Mouse (Mus musculus) adrenal gland, adult 8-10 months (tissue): ENCODE results near the gene Taf12. TPM values are rescaled to one million over a fixed set of nuclear protein-coding genes. Genes with fewer than 3 reads are reported as not detected.

Source experiments
- DNase-seq: peaks from one replicate; pipeline ENCODE4 v3.0.0; 2022
- total RNA-seq, 4 experiments: library from RNA; stranded (reverse); gene quantifications; 2 replicates each; pipeline ENCODE4 v1.2.4; 2022

The Taf12 gene
- 10 to 100 TPM; 25.6 to 33.0 (median 29.5) TPM for total RNA-seq

DNA sequence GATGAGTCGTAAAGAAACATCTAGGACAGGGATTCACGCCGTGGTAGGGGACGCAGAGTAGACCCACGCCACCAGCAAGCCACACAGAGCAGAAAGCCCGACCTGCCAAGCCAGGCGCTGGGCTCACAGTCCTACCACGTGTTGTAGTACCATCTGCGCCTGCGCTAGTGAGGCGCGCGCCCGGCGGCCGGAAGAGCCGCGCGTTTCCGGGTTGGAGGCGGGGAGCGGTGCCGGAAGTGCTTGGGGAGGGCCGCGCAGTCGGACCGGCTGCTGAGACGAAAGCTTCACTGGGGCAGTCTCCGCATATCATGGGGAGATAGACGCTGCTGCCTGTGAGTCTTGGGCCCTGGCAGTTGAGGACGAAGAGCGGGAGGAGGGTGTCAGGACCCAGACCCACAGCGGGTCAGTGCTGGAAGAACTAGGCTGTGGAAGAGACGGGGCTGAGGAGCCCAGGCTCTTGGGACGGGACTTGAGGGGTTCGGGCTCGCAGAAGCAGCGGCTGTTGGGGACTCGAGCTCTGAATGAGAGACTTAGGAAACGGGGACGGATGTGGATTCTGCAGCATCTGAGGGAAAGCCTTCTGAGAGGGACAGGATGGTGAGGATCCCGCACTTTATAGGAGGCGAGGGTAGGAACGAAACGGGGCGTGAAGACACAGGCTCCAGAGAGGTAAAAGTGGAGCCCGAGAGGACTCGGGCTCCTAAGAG is at the start of gene Taf12:
TSS of gene Taf12 (plus strand) at position 220 of the 707 bp plus-strand sequence.
- peak; percentile 88 for DNase-seq

DNA sequence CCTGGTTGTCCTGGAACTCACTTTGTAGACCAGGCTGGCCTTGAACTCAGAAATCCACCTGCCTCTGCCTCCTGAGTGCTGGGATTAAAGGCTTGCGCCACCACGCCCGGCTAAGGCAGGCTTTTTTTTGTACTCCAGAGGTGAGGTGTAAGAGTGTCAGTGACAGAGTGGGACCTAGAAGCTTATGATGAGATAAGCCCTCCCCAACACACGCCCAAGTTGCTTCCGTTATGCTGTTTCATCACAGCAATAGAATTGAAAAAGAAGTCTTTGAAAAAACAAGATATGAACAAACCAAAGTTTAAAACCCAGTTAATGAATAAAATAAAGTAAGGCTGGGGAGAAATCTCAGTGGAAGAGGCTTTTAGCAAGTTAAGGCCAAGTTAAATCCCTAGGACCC is 43.8 kb upstream of the Taf12 start:
- no peak for DNase-seq

DNA sequence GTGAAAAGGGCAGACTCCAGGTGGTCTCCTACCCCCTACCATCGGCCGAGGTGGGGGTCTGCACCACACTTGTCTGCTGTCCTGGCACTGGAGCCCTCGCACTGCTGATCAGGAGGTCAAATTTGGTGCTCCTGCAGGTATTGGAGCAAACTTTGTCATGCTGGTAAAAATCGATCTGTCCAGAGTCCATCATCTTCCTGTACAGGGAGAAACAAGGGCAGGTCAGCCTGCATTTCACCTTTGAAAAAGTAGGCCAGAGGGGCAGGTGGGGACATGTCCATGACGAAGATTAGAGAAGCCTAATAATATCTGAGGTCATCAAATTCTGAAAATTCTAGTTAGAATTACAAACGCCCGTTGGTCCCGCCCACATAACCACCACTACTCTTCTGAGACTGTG is 39.5 kb upstream of the Taf12 start:
- no peak for DNase-seq

DNA sequence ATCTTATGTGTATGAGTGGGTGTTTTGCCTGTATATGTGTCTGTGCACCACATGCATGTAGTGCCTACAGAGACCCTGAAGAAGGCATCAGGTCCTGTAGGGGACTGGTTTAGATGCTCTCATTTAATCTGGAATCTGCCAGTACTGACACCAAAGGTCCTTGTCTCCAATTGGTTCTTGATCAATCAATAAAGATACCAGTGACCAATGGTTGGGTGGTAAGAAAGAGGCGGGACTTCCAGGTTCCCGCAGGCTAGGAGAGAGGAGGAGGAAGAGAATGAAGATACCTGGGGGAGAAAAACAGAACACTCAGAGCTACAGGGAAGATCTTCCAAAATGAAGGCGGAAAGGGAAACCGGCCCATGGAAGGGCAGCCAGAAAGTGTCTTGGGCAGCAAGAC is 35.8 kb upstream of the Taf12 start:
- DNase-seq = no peak

DNA sequence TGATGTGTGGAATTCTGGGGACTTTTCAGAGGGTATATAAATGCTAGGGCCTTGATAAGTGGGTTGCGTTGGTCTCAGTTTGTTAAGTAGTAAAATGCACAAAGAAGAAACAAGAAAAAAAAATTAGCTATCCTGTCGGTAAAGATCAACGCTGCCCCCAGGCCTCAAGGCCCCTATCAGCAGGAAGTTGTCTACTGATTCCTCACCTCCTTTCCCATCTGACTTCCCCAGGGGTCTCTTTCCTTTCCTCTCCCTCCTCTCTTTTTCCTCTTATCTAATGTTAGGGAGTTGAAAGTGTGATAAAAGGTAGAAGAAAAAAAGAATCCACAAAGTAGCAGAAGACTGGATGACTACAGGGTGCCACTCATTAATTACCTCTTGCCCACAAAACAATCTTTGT is 33.8 kb upstream of the Taf12 start:
- no peak for DNase-seq

DNA sequence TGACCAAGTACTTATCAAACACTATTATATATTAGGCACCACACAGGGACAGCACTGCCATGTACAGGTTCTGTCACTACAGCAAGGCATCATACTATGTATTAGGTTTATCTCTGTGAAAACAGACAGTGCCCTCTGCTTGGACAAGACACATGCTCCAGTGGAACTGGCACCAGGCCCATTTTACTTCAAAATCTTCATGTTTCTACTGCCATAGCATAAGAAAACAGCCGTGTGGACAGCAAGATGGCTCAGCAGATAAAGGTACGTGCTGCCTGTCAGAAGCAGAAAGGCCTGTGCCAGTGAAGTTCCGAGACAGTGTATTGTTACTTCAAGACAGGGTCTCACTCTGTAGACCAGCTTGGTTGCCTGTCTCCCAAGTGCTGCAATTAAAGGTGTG is 33.0 kb upstream of the Taf12 start:
- DNase-seq = no peak

DNA sequence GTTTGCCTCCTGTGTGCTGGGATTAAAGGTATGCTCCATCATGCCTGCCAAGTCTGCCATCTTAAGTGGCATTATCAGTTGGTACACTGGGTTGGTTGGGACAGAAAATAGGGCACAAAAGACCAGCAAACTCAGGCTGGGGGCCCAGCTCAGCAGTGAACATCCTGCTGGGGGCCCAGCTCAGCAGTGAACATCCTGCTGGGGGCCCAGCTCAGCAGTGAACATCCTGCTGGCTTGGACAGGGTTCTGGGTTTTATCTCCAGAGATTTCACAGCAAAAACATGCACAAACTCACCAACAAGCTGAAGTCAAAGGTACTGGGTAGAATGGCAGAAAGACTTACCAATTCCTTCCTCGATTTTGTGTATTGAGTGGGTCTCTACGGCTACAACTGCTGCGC is 28.5 kb upstream of the Taf12 start:
- no peak for DNase-seq

DNA sequence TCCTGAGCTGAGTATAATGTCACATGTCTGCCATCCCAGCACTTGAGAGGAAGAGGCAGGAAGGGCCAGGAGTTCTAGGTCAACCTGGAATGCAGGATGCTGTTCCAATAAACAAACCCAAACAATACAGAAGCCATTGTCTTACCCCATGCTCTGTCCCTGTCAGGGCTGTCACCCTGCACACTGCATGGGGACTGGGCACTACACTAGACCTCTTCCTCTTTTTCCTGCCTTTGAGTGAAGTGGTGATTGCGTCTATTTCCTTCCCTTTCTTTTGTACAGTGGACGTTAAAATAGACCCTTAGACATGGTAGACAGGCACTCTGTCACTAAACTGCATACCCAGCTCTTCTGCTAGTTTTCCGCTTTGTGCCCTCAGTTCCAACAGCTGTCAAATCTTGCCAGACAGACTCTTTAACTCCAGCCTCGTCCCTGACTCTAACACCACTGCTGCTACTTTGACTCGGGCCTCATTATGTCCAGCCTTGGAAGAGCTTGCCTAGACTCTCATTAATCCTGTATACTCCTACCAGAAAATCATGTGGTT is 26.7 kb upstream of the Taf12 start:
- no peak for DNase-seq

DNA sequence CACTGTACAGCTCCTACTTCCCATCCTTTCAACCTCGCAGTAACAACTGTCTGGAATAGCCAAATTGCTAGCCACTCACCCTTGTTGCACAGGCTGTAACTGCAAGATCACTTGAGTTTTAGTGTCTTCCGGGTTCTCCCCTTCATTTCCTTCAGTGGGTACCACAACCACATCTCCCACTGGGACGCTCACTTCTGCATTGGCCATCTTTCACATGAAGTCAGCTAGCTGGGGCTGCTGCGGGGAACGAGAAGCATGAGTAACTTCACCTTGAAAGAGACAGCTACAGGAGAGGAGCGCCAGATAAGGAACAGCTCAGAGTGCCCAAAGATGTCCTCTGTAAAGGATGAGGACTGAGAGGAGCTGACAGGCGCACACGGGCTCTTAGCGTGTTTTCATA is 22.6 kb upstream of the Taf12 start:
- no peak for DNase-seq

DNA sequence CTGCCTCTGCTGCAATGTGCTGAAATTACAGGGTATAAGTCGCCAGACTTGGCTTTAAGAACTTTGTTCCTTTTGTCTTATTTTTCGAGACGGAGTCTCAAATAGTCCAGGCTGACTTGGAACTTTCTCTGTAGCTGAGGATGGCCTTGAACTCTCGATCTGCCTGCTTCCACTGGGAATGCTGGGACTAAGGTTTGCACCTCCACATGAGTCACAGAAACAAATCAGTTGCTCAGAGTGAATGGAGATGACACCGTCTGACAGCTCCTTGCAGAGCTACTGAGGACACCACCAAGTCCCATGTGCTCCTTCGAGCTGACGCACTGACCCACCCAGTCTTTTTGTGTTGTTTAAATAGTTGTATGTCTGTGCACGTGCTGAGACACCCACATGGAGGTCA is 21.0 kb upstream of the Taf12 start:
- no peak for DNase-seq

DNA sequence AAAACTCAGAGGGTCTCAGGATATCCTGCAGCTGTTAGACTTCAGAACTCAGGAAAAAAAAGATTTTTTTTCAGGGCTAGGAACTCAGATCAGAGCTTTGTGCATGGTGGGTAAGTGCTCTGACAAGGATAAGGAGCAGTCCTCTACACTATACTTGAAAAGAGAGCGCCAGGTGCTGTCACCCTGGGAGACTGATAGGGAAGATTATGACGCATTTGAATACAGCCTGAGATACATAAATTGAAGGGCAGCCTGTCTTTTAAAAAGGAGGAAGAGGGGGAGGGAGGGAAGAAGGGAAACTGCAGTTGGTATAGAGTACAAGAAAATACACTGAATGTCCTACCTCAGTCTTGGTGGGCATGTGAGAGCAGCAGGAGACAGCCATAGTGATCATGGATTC is 20.6 kb upstream of the Taf12 start:
- DNase-seq = no peak

DNA sequence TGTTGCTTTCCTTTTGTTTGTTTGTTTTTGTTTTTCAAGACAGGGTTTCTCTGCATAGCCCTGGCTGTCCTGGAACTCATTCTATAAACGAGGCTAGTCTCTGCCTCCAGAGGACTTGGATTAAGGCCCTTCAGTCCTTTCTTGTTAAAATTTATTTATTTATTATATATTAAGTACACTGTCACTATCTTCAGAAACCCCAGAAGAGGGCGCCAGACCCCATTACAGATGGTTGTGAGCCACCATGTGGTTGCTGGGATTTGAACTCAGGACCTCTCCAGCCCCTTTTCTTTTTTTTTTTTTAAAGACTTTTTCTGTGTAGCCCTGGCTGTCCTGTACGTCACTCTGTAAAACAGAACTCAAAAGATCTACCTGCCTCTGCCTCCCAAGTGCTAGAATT is 19.2 kb upstream of the Taf12 start:
- no peak for DNase-seq

DNA sequence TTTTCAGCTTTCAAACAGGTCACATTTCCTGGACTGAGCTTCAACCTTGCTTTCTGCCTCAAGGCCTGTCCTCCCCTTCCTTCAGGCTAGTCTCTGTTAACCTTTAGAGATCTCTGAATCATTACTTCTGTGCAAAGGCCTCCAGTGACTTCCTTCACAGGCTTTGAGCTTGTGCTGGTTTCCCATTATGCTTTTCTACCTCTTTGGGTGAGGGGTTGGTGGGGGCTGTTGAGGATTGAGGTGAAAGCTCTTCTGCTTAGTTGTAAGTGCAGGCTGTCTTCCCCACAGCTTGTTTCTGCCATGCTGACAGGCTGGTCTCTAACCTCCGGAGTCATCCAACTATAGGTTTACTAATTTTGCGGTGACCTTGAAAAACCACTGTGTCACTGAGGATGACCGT is 17.8 kb upstream of the Taf12 start:
- DNase-seq = no peak

DNA sequence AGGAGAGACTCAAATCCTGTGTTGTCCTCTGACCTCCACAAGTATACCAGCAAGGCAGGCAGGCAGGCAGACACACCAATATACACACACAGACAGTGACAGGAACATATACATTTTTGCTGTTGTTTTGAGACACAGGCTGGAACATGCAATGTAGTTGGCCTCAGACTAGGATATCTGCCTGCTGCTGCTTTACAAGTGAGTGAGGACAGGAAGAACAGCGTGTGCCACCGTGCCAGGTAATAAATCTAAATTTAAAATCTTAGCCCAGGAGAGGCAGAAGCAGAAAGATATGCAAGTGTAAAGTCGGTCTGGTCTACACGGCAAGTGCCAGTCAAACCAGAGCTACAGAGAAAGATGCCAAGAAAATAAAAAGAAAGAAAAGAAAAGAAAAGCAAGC is 14.9 kb upstream of the Taf12 start:
- no peak for DNase-seq

DNA sequence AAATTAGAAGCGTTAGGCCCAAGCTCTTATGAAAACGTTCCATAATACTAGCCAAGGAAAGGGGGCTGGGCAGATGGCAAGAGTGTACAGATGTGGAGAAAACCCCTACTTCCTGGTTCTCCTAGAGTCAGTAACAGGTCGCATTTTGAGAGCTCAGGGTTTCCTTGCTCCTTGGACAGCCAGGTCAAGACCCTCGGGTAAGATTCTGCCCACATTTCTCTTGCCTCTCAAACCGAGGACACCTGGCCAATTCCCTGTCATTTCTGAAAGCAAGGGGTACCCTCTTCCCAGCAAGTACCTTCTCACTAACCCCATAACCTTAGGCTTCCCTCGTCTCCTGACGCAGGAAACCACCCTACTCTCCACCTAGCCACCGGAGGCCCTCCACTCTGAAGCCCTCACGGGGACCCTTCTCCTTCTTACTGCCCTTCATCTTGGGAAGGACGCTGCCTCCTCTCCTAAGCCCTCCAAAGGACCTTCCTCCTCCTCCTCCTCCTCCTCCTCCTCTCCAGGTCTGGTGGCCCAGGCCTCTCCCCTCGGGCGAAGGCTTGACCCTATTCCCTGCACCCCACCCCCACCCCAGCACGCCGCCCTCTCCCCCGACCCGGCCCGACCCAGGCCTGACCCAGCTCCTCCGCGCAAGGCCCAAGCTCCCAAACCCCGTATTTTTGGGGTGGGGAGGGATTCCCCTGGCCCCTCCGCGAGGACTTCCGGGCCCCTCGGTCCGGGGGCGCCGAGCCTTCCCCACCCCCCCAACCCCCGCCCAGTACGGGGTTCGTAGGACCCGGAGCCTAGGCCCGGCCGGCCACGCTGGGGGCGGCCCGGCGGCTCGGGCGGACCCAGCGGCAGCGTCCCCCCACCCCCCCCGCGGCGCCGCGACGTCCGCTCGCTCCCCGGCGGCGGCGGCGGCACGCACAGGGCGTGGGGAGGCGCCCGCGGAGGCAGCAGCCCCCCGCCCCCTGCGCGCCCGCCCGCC is 13.5 kb upstream of the Taf12 start:
- no peak for DNase-seq

DNA sequence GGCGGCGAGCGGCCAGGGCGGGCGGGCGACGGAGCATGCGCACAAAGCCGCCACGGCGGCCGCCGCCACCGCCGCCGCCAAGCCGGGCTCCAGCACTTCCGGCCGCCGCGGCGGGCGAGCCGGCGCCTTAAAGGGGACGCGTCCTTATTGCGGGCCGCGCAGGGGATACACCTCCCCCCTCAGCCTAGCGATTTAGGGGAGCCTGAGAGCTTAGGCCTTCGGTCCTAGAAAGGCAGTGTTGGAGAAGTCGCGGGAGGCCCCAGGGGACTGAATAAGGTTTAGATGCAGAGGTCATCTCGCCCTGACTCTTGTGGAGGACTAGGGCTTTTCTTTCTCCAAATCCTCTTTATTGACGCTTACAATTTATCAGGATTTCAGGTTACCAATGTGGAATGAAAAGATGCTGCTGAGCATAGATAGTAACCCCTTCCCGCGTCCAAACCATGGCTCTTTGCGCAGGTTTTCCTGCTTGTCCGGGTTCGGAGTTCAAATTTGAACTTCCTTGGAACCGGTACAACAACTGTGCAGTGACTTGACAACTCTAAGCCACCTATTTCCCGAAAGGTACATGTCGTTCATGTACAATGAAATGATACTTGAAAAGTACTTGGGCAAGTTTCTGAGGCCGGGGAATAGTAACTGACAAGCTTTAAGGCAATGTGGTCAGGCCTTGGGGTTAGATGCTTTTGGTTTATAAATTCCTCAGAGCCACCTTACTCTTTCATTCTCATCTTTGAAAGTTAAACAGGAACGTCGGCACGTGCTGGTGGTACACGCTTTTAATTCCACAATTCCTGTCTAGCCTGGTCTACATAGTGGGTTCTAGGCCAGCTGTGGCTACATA is 12.4 kb upstream of the Taf12 start, which contains the start of gene Gmeb1:
TSS of gene Gmeb1 (minus strand) at position 89 of the 844 bp plus-strand sequence.
- DNase-seq = peak; percentile 63

DNA sequence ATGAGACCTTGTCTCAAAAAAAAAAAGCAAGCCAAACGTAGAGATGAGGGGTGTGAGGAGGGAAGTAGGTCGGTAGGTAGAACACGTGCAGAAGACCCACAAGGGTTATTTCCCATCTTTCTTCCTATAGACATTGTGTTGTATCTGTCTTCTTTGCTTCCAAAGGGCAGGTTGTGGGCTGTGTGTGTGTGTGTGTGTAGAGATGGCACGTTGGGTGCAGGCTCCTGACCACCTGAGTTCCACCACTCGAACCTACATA is 11.9 kb upstream of the Taf12 start:
- no peak for DNase-seq

DNA sequence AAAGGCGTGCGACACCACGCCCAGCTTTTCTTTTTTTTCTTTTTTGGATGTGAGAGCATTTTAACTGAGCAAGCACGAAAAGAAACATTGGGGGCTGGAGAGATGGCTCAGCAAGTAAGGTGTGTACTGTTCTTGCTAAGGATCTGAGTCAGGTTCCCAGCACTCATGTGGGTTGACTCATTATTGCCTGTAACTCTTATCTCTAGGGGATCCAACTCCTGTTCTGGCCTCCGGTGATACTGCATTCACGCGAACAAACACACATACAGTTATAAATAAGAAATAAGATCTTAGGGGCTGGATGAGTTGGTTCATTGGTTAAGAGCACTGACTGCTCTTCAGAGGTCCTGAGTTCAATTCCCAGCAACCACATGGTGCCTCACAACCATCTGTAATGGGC is 10.9 kb upstream of the Taf12 start:
- DNase-seq = no peak

DNA sequence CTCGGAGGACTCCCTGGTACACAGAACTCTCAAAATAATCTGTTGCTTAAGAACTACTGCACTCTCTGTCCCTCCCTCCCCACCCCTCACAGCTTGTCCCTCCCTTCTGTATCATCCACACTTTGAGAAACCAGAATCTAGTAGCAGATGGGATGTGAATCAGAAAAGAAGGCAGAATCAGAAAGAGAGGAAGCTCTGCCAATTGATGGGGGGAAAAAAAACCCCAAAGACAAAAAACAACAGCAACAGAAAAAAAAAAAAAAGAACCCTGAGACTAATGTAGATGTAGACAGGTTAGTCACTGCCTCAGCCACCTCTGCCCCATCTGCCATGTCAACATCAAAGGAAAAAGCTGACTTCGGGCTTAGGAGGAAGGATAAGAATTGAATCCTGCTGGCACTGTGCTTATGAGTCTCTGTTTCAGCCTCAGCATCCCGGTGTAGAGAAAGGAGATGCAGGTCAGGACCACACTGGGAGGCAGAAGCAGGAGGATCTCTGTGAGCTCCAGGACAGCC is 7.3 kb upstream of the Taf12 start:
- DNase-seq = no peak

DNA sequence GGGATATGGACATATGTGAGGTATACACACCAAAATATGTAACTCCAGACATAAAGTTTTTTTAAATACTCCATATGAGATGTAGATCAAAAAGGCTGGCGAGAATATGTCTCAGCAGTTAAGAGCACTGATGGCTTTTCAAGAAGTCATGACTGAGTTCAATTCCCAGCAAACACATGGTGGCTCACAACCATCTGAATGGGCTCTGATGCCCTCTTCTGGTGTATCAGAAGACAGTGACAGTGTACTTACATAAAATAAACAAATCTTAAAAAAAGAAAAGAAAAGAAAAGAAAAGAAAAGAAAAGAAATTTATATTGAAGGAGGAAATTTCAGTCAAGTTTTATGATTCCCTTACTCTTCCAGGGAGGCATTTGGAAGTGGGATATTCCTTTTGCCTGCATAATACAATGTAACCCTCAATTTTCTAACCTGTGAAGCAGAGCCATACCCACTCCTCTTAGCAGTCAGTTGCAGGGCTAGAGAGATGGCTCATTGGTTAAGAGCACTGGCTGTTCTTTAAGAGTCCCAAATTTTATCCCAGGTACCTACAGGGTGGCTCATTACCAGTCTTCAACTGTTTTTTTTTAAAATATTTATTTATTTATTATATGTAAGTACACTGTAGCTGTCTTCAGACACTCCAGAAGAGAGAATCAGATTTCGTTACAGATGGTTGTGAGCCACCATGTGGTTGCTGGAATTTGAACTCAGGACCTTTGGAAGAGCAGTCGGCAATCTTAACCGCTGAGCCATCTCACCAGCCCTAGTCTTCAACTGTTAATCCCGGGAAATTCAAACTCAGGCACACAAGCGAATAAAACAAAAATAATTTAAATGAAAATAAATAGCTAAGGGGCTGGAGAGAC is 5.1 kb upstream of the Taf12 start:
- no peak for DNase-seq

DNA sequence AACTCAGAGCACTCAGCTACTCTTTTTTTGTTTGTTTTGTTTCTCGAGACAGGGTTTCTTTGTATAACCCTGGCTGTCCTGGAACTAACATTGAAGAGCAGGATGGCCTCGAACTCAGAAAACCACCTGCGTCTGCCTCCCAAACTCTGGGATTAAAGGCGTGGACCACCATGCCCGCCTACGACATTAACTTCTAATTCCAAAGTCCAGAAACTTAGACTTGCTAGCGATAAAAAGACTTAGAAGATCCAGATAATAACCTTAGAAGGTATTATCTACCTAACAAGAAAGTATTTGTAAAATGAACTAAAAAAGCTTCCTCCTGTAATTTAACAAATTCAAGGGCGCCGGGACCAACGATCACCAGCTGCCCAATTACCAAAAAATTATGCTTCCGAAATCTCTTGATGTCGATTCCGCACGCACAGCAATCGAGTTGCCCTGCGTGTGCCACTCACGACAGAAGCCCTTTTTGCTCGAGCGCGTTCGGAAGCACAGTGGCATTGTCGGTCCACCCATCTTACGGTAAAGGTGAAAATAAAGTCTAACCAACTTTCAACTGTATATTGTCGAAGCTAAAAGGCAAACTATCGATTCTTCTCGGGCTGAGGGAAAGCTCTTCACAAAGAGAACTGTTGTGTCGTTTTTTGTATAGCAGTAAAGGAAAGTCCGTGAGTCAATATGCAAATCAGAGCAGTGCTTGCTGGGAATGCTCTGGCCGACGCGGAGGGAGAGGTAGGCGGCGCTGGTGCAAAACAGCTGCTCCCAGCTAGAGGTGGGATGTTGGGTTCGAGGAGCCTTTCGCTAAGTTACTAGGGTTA is 4.2 kb upstream of the Taf12 start:
- peak; percentile 84 for DNase-seq
